Mouse (Mus musculus) induced T-regulatory cell, adult 2 months (primary cell): ENCODE measurements around the gene Dld.
A peak's percentile ranks its signal among the peaks of the same experiment; 100 is the strongest.

Experiments
- DNase-seq: peaks from one replicate; pipeline ENCODE4 v3.0.0-alpha.2; 2012; ENCODE audit warnings: low read depth

The Dld gene

DNA sequence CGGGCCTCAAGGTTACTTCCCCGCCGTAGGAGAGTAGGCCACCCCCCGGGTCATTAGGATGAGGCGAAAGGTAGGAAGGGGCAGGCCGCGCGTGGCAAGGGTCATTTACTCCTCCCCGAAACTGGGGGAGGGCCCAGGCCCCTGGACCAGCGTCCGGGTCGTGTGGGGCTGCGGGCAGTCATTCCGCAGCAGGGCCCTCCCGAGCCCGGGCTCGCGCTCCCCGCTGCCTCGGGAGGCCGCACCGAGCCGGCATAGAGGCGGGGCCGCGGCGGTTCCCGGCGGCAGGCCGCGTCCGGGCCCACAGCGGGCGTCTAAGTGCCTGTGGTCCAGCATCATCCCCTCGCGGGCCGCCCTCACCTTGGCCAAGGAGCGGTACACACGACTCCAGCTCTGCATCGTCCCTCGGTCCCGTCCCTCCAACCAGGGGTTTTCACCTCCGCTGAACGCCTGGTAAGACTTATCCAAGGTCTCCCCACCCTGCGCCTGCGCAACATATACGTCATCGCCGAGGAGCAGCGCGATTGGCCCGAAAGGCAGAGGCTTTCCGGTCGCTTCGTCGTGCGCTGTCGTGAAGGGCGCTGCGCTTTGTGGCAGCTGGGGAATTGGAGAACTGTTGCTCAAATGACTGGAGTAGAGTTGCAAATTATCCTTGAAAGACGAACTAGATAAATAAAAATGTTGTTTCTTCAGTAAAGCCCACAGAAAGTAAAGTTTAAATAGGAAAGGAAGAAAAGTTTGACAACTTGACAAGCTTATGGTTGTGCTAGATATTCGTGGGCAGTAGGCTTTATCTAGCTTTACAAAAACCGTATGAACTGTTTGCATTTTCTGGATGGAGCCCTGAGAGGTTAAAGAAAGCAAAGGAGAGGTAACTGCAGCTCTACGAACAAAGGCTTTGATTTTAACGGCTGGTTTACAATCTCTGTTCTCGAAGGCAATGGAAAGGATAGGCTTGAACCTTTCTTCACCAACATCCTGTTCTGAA, at the start of gene Dld:
Gene Dld (minus strand): TSS at position 510 of the 985 bp plus-strand sequence.
- DNase-seq, result peak; percentile 97

DNA sequence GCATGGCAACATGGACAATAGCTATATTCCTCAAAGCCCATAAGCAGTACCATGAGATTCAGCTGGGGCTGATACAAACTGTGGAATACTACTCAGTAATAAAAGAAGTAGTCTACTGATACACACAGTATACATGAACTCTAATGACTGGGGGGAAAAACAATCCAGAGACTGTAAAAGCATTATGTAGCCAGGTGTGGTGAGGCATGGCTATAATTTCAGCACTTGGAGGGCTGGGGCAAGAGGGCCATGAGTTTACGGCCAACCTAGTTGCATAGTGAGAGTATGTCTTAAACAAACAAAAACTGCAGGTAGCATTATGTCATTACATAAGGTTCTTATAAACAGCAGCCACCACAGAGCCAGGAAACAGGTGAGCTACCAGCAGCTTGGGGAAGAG, 49.6 kb upstream of the Dld start:
- DNase-seq, result no peak

GRCm38 (mm10) chr12:31397709-31398108, 46.5 kb upstream of the Dld start:
- DNase-seq, result no peak

DNA sequence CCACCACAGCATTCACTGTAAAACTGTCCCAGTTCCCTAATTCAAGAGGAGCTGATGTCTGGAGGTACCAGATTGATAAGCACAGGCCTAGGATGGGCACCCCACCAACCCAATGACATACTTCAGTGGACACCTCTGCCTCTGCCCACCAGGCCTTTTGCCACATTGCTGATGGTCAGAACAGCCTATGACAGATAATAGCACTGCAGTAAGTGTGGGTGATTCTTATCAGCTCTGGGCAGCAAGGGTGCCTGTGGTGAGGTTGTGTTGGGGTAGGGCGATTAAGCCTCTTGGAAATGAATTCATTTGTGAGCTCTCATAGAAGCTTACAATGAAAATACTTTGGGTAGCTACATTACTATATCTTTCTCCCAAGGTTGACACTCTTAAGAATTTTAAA, 44.6 kb upstream of the Dld start:
- no peak for DNase-seq

DNA sequence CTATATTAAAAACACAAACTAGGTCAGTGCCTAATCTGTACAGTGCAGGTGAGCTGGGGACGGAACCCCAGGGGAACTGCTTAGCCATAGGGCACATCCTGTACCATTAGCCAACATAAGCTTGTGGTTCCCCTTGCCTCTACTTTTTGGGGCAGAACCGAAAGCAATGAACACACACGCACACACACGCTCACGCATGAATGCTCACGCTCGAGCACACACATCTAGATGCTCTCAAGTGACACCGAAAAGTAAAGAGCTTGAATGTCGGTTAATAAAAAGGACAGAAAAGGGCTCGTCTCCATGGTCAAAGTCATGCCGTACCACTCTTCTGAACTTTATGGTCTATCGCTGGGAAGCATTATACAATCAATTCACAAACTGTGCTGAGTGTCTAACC, 40.4 kb upstream of the Dld start:
- DNase-seq, result no peak

DNA sequence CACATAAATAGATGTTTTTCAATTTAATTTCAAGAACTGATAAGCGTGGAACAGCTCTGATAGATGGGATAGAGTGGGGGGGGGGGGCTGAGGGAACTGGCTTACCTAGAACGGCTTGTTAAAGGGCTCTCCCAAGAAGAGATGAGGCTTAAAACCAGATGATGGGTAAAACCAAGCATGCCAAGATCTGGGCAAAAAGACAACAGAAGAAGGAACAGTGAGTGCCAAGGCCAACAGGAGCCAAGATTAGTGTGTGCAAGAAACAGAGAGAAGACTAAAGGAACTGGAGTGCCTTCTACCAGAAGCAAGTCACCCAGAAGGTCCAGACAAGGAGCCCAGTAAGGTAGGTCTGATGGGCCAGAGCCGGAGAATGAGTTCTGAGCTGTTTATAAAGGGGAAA, 39.3 kb upstream of the Dld start, which contains the start of gene Slc26a3:
Gene Slc26a3 (plus strand): TSS at position 301 of the 400 bp plus-strand sequence.
- DNase-seq, result no peak

- no peak for DNase-seq
Measured at GRCm38 (mm10) chr12:31387303-31387702, 36.0 kb upstream of the Dld start.

DNA sequence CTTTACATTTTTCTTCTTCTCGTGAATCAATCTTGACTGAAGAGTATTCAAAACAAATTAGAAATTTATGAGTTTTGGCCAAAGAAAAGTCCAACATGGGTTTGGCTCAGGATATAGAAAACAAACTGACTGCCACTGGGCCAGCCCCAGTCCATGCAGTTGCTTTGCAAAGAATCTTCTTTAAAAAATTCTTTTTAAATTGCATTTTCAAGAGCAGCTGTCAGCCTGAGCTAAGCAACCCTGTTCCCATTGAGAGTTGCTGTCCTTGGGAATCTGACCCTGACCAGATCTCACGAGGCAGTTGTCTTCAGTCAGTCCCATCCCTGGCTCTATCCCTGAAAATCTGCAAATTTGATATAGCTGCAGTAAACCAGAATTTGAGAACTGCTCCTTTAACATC, 31.2 kb upstream of the Dld start:
- no peak for DNase-seq

DNA sequence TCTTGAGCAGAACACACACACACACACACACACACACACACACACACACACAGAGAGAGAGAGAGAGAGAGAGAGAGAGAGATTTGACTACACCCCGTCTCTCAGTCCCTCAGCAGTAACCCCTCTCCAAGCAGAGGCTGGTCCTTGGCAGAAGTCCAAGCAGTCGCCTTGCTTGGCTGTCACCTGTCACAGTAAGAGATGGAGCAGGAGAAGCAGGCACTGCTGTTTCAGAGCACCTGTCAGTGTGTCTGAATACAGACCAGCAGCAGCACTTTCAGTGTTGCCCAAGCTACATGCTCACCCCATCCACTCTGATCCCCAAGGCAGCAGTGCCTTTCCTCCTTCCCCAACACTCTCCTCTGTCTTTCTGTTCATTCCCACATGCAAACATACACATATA, 29.6 kb upstream of the Dld start:
- DNase-seq, result no peak

DNA sequence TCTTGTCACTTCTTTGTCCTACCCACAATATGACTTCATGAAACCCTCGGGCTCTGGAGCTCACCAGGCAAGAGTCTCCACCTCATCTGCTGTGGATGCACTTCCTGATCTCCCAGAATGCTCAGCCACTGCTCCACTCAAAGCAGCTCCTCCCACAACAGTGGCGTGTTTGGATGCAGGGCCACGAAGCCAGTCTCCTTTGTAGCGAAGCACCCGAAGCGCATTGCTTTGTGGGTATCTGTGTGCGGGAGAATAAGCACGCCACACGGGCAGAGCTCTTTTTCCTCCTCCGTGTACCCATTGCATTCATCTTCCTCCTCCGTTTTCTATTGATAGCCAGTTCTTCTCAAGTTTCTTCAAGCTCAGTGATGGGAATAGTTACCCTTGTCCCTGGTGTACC, 26.0 kb upstream of the Dld start:
- no peak for DNase-seq

- no peak for DNase-seq
Measured at GRCm38 (mm10) chr12:31376326-31376950, 25.2 kb upstream of the Dld start.

GRCm38 (mm10) chr12:31375283-31375615, 24.0 kb upstream of the Dld start:
- DNase-seq, result no peak

GRCm38 (mm10) chr12:31374603-31375282, 23.5 kb upstream of the Dld start:
- DNase-seq, result peak; percentile 80

DNA sequence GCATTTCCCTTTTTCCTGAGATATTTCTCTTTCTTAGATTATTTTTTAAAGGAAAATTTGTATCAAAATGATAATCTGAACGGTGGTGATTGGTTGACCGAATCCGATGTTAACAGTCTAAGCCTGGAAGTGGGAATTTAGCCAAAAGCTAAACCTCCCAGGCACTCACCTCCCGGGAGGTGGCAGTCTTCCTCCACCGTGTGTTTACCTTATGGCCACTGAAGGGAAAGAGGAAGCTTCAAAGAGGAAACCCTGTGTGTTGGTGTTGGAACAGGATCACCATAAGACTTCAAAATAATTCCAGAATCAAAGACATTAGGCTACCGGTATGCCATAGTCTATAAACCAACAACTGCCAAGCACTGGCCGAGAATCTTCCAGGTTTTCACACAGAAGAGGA, 18.4 kb upstream of the Dld start:
- no peak for DNase-seq

GRCm38 (mm10) chr12:31369118-31369517, 17.9 kb upstream of the Dld start:
- no peak for DNase-seq

GRCm38 (mm10) chr12:31367721-31368120, 16.5 kb upstream of the Dld start:
- no peak for DNase-seq

GRCm38 (mm10) chr12:31366428-31366827, 15.2 kb upstream of the Dld start:
- no peak for DNase-seq

DNA sequence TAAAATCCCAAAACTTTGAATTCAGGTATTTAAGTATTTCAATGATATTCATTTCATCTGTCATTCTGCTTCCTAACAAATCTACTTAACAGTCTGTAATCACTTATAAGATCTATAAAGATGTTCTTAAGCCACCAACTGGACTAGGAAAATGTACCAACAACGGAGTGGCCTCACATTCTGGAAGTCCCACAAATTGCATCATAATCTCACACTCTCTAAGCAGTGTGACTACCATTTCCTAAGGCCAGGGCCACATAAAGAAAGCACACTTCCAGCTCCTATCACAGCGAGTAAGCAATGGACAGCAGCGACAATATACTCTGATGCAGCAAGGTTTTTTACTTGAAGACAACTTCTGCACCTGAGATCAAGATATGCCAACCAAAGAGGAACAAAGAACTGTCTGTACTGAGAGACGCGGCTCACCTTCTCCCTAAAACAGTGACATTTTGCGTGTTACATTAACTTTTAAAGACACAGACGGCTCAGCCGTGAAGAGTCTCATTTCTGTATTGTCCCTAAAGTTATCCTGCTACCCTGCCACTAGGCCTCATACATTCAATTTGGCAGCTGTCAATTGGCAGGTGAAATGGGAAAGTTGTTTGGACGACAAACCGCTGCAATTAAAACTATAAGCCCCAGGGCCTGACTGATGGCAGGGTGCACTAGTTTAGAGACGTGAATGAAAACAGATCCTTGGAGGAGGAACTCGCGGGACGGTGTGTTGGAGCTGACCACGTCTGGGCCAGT, 886 bp downstream of the Dld start:
- no peak for DNase-seq

- DNase-seq, result no peak
Measured at GRCm38 (mm10) chr12:31333261-31333660, 18.0 kb downstream of the Dld start.

GRCm38 (mm10) chr12:31327139-31327538, 24.1 kb downstream of the Dld start:
- no peak for DNase-seq

DNA sequence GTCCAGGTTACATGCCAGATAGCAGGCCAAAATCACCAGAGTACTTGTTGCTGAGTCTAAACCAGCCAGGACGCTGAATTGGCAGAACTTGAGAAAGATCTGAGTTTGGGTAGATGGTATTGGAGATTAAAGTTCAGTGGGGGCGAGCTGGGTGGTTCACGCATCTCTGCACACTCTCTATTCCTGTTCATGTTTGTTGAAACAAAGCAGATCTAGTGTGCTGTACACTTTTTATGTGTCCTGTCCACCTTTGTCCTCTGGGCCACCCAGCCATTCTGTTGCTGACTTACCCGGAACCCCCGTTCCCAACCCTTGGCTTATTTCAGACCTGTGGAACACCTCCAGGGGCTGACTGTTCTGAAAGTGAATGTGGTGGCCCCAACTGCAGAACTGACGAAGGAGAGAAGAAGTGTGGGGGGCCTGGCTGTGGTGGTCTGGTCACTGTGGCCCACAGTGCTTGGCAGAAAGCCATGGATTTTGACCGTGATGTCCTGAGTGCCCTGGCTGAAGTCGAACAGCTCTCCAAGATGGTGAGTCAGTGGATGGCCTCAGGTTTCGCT, 28.0 kb downstream of the Dld start:
- no peak for DNase-seq

DNA sequence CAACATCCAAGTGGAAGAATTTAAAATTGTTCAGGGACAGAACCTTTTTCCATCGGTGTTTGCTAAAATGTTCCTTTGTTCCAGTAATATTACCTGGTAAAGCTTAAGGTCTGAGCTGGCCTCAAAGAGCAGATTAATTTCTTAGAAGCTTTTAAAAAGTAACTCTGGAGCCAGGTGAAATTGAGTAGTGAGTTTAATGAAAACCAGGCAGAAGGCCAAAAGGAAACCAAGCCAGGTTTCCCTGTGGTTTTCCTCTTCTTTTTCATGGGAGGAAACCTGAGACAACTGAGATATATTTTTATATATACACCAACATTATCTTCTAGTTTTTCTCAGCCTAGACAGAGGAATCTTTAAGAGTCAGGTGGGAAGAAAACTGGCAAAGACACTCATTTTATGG, 29.7 kb downstream of the Dld start:
- no peak for DNase-seq
